Mouse (Mus musculus): ENCODE data around the gene Arhgap6.

Arhgap6 gene

GRCm38 (mm10) chrX:169302271-169303045 lies 507.6 kb downstream of the Arhgap6 start:
- in situ Hi-C loops (cut with MboI, MseI): loop anchor here in 1 of 2 experiments (25.0 kb wide), 1 partner anchor 640 kb away; the partner anchor contains the start of gene Msl3

GRCm38 (mm10) chrX:169303945-169304344 lies 509.0 kb downstream of the Arhgap6 start:
- in situ Hi-C loops (cut with MboI, MseI): loop anchor here in 1 of 2 experiments (25.0 kb wide), 1 partner anchor 642 kb away; the partner anchor contains the start of gene Msl3

GRCm38 (mm10) chrX:169308559-169308958 lies 513.7 kb downstream of the Arhgap6 start:
- in situ Hi-C loops (cut with MboI, MseI): loop anchor here in 1 of 2 experiments (25.0 kb wide), 1 partner anchor 646 kb away; the partner anchor contains the start of gene Msl3

GRCm38 (mm10) chrX:169319066-169319760 lies 524.3 kb downstream of the Arhgap6 start:
- in situ Hi-C loops (cut with MboI, MseI): loop anchor here (10.0 to 25.0 kb wide), 2 partner anchors 644 to 657 kb away; partner anchors contain the start of gene Msl3 (in 2 of the 2)

GRCm38 (mm10) chrX:169319945-169320667 lies 525.2 kb downstream of the Arhgap6 start, which contains the start of gene Hccs:
TSS of gene Hccs (minus strand) at chrX:169320372.
- in situ Hi-C loops (cut with MboI, MseI): loop anchor here (10.0 to 25.0 kb wide), 2 partner anchors 645 to 658 kb away; partner anchors contain the start of gene Msl3 (in 2 of the 2)

GRCm38 (mm10) chrX:169320668-169321005 lies 525.7 kb downstream of the Arhgap6 start:
- in situ Hi-C loops (cut with MboI, MseI): loop anchor here in 1 of 2 experiments (25.0 kb wide), 1 partner anchor 658 kb away; the partner anchor contains the start of gene Msl3

GRCm38 (mm10) chrX:169325929-169326595 lies 531.2 kb downstream of the Arhgap6 start:
- in situ Hi-C loops (cut with MboI, MseI): no loop called here

- in situ Hi-C loops (cut with MboI, MseI): loop anchor here in 1 of 2 experiments (10.0 kb wide), 1 partner anchor 1017 kb away; no protein-coding TSS in a partner anchor
Measured at GRCm38 (mm10) chrX:169332264-169332663, 537.4 kb downstream of the Arhgap6 start.

- in situ Hi-C loops (cut with MboI, MseI): loop anchor here in 1 of 2 experiments (10.0 kb wide), 1 partner anchor 1023 kb away; no protein-coding TSS in a partner anchor
Measured at GRCm38 (mm10) chrX:169337559-169337958, 542.7 kb downstream of the Arhgap6 start.

GRCm38 (mm10) chrX:169338213-169338612 lies 543.3 kb downstream of the Arhgap6 start:
- in situ Hi-C loops (cut with MboI, MseI): loop anchor here in 1 of 2 experiments (10.0 kb wide), 1 partner anchor 1023 kb away; no protein-coding TSS in a partner anchor

All from T-helper 17 cell (primary cell).